Mouse (Mus musculus) ES-E14 (cell line): ENCODE measurements around the gene Pax4. TPM values are rescaled to one million over a fixed set of nuclear protein-coding genes. Genes with fewer than 3 reads are reported as not detected.

Experiments
- DNase-seq: peaks from one replicate; pipeline ENCODE4 v3.0.0-alpha.2; 2013; ENCODE audit warnings: low read depth, low spot score
- H3K27ac ChIP-seq: 2 replicates; pipeline ENCODE4 v1.5.1; 2012; ENCODE audit warnings: low read depth, mild to moderate bottlenecking, low read length, moderate library complexity, mixed read lengths; ENCODE audit not compliant: poor library complexity, insufficient read depth, severe bottlenecking
- H3K36me3 ChIP-seq: 2 replicates; pipeline ENCODE4 v1.6.1; 2012; ENCODE audit warnings: mild to moderate bottlenecking, low read length, moderate library complexity, mixed read lengths; ENCODE audit not compliant: control insufficient read depth, poor library complexity, insufficient read depth, severe bottlenecking
- H3K4me1 ChIP-seq, 2 experiments: fragments of 150-350 bp in 1 of 2; sonication (generic) in 1 of 2; 2 replicates each; pipeline ENCODE4 v1.6.1; 2012; ENCODE audit warnings: low read length in 2 of 2, mild to moderate bottlenecking in 1 of 2, mixed read lengths in 1 of 2; ENCODE audit not compliant: control insufficient read depth in 2 of 2, insufficient read depth in 2 of 2, poor library complexity in 1 of 2
- H3K4me3 ChIP-seq, 2 experiments: fragments of 150-350 bp in 1 of 2; sonication (generic) in 1 of 2; 2 replicates each; pipeline ENCODE4 v1.5.1; 2012; ENCODE audit warnings: low read length in 2 of 2, low read depth in 1 of 2, mild to moderate bottlenecking in 1 of 2, mixed read lengths in 1 of 2; ENCODE audit not compliant: insufficient read depth in 1 of 2, poor library complexity in 1 of 2, severe bottlenecking in 1 of 2
- H3K9ac ChIP-seq: 2 replicates; pipeline ENCODE4 v1.6.1; 2012; ENCODE audit warnings: low read depth, mild to moderate bottlenecking, low read length, mixed read lengths; ENCODE audit not compliant: poor library complexity, insufficient read depth, severe bottlenecking
- H3K9me3 ChIP-seq: fragments of 150-350 bp; sonication (generic); 2 replicates; pipeline ENCODE4 v1.6.1; 2012; ENCODE audit warnings: low read depth, mild to moderate bottlenecking, low read length; ENCODE audit not compliant: control insufficient read depth, insufficient read depth
- CHD2 ChIP-seq: IDR thresholded peaks from 2 replicates; pipeline ENCODE4 v1.6.1; 2014; ENCODE audit warnings: mild to moderate bottlenecking, low read depth, low read length, inconsistent platforms
- HCFC1 ChIP-seq: IDR thresholded peaks from 2 replicates; pipeline ENCODE4 v1.6.1; 2012; ENCODE audit warnings: low read length, inconsistent platforms, borderline replicate concordance; ENCODE audit not compliant: insufficient read depth
- MAFK ChIP-seq: IDR thresholded peaks from 2 replicates; pipeline ENCODE4 v1.6.1; 2014; ENCODE audit warnings: mild to moderate bottlenecking, low read depth, low read length, inconsistent platforms; ENCODE audit not compliant: insufficient read depth
- ZC3H11A ChIP-seq: IDR thresholded peaks from 2 replicates; pipeline ENCODE4 v1.6.1; 2012; ENCODE audit warnings: low read depth, mild to moderate bottlenecking, inconsistent platforms, low read length, borderline replicate concordance
- ZNF384 ChIP-seq: IDR thresholded peaks from 2 replicates; pipeline ENCODE4 v1.6.1; 2012; ENCODE audit warnings: low read depth, low read length, inconsistent platforms
- in situ Hi-C, 2 experiments: fragments of 600-800 bp; cut with MboI; formaldehyde crosslinking; loops; one replicate each; pipeline ENCODE4 v1.15.1; 2025; ENCODE audit warnings: low sequenced_read_pairs in 2 of 2, inconsistent platforms in 1 of 2; ENCODE audit not compliant: unreplicated experiment in 2 of 2
- total RNA-seq: library from RNA; depleted of rRNA; stranded (reverse); fragments of 300-350 nt; gene quantifications from 2 replicates; pipeline ENCODE4 v1.2.3, GENCODE M21; 2012

Gene Pax4
- total RNA-seq, 1 experiment = not detected

DNA sequence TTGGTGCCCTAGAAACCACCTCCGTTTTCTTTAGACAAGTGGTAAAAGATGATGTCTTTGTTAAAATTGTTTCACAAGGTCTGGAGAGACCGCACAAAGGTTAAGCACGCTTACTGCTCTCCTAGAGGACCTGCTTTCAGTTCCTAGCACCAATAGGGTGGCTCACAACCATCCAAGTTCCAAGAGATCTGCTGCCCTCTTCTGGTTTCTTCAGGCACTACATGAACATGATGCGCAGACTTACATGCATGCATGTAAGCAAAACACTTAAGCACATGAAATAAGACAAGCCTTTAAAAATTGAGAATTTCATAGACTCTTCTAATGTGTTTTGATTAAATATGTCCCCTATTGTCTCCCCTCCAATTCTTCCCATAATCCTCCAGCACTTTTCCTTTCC, 49.4 kb downstream of the Pax4 start:
- no peaks in the 10 kb centered on the region for H3K9me3 ChIP-seq
- no peaks in the 10 kb centered on the region for H3K36me3 ChIP-seq
- DNase-seq = peak; percentile 60
- TF ChIP-seq HCFC1 (no peak), ZC3H11A (0 out of 2 replicates have a peak, but pooled peaks have one; percentile 20)
- no peak overlapping the region for H3K4me3 ChIP-seq
- no peak overlapping the region for H3K27ac ChIP-seq
- H3K9ac ChIP-seq = no peak overlapping the region
- H3K4me1 ChIP-seq = no peaks in the 10 kb centered on the region
- in situ Hi-C loops = loop anchor here in 1 of 2 experiments (25.0 kb wide), 1 partner anchor 737 kb away; no protein-coding TSS in a partner anchor

DNA sequence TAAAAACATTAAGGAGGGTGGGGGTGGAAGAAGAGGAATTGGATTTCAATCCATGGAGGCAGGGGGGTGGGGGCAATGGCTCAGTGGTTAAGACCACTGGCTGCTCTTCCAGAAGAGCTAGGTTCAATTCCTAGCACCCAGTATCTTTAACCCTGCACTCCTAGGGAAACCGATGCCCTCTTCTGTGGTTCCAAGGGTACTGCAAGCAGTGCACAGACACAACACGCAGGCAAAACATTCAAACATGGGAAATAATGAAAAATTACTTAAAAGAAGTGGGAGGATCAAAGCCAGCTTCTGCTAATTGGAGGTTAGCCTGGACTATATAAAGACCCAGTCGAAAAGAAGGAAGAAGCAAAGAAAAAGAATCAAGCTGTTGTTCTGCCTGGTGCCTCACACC, 50.4 kb downstream of the Pax4 start:
- TF ChIP-seq ZC3H11A = 0 out of 2 replicates have a peak, but pooled peaks have one; percentile 11
- no peak for TF ChIP-seq ZNF384
- Histone ChIP-seq H3K9me3 (no peaks in the 10 kb centered on the region), H3K9ac (no peak overlapping the region), H3K4me3 (no peak overlapping the region), H3K36me3 (no peaks in the 10 kb centered on the region), H3K27ac (no peak overlapping the region), H3K4me1 (no peaks in the 10 kb centered on the region)
- no peak for DNase-seq
- in situ Hi-C loops = loop anchor here in 1 of 2 experiments (25.0 kb wide), 1 partner anchor 736 kb away; no protein-coding TSS in a partner anchor

GRCm38 (mm10) chr6:28397681-28398203, 51.4 kb downstream of the Pax4 start, which contains the start of gene Zfp800:
Gene Zfp800, minus strand, starts transcription at chr6:28398005.
- no peak for TF ChIP-seq ZC3H11A
- TF ChIP-seq HCFC1 = no peak
- TF ChIP-seq ZNF384 = no peak
- no peak for TF ChIP-seq CHD2
- no peak for TF ChIP-seq MAFK
- Histone ChIP-seq H3K9me3 (no peaks in the 10 kb centered on the region), H3K27ac (no peak within 1 kb of the TSS), H3K4me1 (no peaks in the 10 kb centered on the region), H3K36me3 (no peaks in the 10 kb centered on the region), H3K4me3 (peak within 1 kb of the TSS; percentile 26 to 47), H3K9ac (no peak within 1 kb of the TSS; the same call in 1 of the 2 replicates)
- in situ Hi-C loops = loop anchor here in 1 of 2 experiments (25.0 kb wide), 1 partner anchor 735 kb away; no protein-coding TSS in a partner anchor
- DNase-seq = no peak

DNA sequence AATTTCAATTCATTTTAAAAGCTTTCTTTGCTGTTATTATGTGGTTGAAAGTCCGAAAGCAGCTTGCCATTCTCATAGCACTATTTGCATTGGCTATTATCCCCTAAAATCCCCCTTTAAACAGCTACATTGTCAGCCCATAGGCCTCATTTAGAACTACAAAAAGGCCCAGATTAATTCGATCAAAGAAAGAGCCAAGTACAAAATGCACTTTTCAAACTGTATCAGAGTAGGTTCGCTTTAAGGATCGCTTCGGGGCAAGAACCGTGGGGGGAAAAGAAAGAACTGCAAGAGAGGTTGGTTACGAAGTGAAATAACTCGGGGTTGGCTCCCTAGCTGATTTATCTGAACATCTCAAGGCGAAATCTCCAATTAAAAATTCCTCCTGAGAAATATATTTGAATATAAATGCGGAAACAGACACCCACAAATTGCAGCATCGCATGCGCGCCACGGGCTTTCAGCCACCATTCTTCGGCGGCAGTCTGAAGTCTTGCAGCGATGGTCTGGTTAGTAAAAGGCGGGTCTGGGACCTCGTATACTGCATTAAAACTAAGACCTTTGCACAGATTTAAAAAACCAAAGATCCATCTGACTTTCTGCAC, 52.2 kb downstream of the Pax4 start:
- Histone ChIP-seq H3K4me1 (no peaks in the 10 kb centered on the region), H3K9ac (no peak overlapping the region), H3K27ac (no peak overlapping the region), H3K4me3 (peak overlapping the region in 1 of 2 experiments; percentile 47; a peak in 1 of 4 replicates), H3K9me3 (no peaks in the 10 kb centered on the region), H3K36me3 (no peaks in the 10 kb centered on the region)
- in situ Hi-C loops = loop anchor here in 1 of 2 experiments (25.0 kb wide), 1 partner anchor 735 kb away; no protein-coding TSS in a partner anchor
- DNase-seq = no peak
- no peak for TF ChIP-seq ZC3H11A
- TF ChIP-seq HCFC1 = no peak
- no peak for TF ChIP-seq CHD2
- no peak for TF ChIP-seq ZNF384
- TF ChIP-seq MAFK = no peak
